Mouse (Mus musculus) right cerebral cortex, postnatal 10 days (tissue): ENCODE measurements at regions not wholly inside any gene's neighbourhood (a gene's known extent, or its start where the extent isn't known, plus 50 kb on each side); places are given as distances from the start of the nearest gene placed in this dataset.

Experiments used
- DNase-seq, 2 experiments: peaks; one replicate each; pipeline ENCODE4 v3.0.0; 2021; ENCODE audit warnings: low spot score in 2 of 2

- DNase-seq, result no peak
These were observed 110.0 kb upstream of the Gria1 start for GRCm38 (mm10) chr11:56901201-56901600.

GRCm38 (mm10) chr11:56925368-56925896 is 85.8 kb upstream of the Gria1 start:
- peak; percentile 38 to 39 for DNase-seq

GRCm38 (mm10) chr11:56932766-56933165 is 78.4 kb upstream of the Gria1 start:
- DNase-seq, result no peak

GRCm38 (mm10) chr11:56952357-56952756 is 58.8 kb upstream of the Gria1 start:
- DNase-seq, result no peak

- DNase-seq, result no peak
These were observed 53.4 kb upstream of the Gria1 start for GRCm38 (mm10) chr11:56957824-56958223.
